Mouse (Mus musculus) thymus, adult 2 months (tissue): ENCODE data around the gene Gadd45a.

Experiments
- CTCF ChIP-seq: fragments of 200-500 bp; IDR thresholded peaks from 2 replicates; pipeline ENCODE4 v1.5.1; 2012; ENCODE audit warnings: mild to moderate bottlenecking, control low read depth, low read length, moderate library complexity, borderline replicate concordance; ENCODE audit not compliant: control insufficient read depth, poor library complexity, insufficient read depth; ENCODE audit errors: extremely low read depth
- POLR2A ChIP-seq: fragments of 200-500 bp; IDR thresholded peaks from 2 replicates; pipeline ENCODE4 v1.6.1; 2012; ENCODE audit warnings: mild to moderate bottlenecking, low read length, control low read depth, moderate library complexity; ENCODE audit not compliant: control insufficient read depth, poor library complexity, insufficient read depth; ENCODE audit errors: extremely low read depth

- TF ChIP-seq CTCF (no peak), POLR2A (no peak)
These were observed 2.7 kb downstream of the Gadd45a start for GRCm38 (mm10) chr6:67034331-67035130.
